Mouse (Mus musculus) midbrain, postnatal 0 days (tissue): Measurements from ENCODE around the gene Hist1h2bg. TPM values are rescaled to one million over a fixed set of nuclear protein-coding genes. Genes with fewer than 3 reads are reported as not detected.
A peak's percentile ranks its signal among the peaks of the same experiment; 100 is the strongest.
"Not testable (repeated sequence)": the region's sequence is repeated elsewhere in the genome, so short reads cannot be mapped to it uniquely, and the experiment has no call there.

Source experiments
- ATAC-seq: fragments of 200-750 bp; cut with Nextera tagmentation; 2 replicates; pipeline ENCODE4 v1.8.0; 2017; ENCODE audit warnings: moderate number of reproducible peaks, mild to moderate bottlenecking, moderate TSS enrichment, moderate library complexity; ENCODE audit not compliant: low FRiP score
- DNase-seq: peaks from one replicate; pipeline ENCODE4 v3.0.0-alpha.2; 2015; ENCODE audit warnings: low spot score
- H3K27ac ChIP-seq: fragments of 300-500 bp; sonication (generic); 2 replicates; pipeline ENCODE4 v1.5.1; 2014; ENCODE audit warnings: low read depth, mild to moderate bottlenecking, low read length, mixed read lengths
- H3K27me3 ChIP-seq: fragments of 300-500 bp; sonication (generic); 2 replicates; pipeline ENCODE4 v1.6.1; 2014; ENCODE audit warnings: low read length, control low read depth, mixed read lengths; ENCODE audit not compliant: insufficient read depth
- H3K36me3 ChIP-seq: fragments of 300-500 bp; sonication (generic); 2 replicates; pipeline ENCODE4 v1.6.1; 2014; ENCODE audit warnings: low read length, control low read depth, mixed read lengths; ENCODE audit not compliant: insufficient read depth
- H3K4me1 ChIP-seq: fragments of 300-500 bp; sonication (generic); 2 replicates; pipeline ENCODE4 v1.6.1; 2014; ENCODE audit warnings: mild to moderate bottlenecking, control low read depth, antibody characterized with exemption, low read length, mixed read lengths; ENCODE audit not compliant: insufficient read depth
- H3K4me2 ChIP-seq: fragments of 300-500 bp; sonication (generic); 2 replicates; pipeline ENCODE4 v1.6.1; 2014; ENCODE audit warnings: low read depth, mild to moderate bottlenecking, low read length, mixed read lengths; ENCODE audit not compliant: poor library complexity, severe bottlenecking
- H3K4me3 ChIP-seq: fragments of 300-500 bp; sonication (generic); 2 replicates; pipeline ENCODE4 v1.5.1; 2014; ENCODE audit warnings: low read depth, mild to moderate bottlenecking, low read length, moderate library complexity
- H3K9ac ChIP-seq: fragments of 300-500 bp; sonication (generic); replicated peaks from 2 replicates; pipeline ENCODE4 v1.6.1; 2014; ENCODE audit warnings: mild to moderate bottlenecking, low read length, moderate library complexity, mixed read lengths; ENCODE audit not compliant: poor library complexity, severe bottlenecking
- H3K9me3 ChIP-seq: fragments of 300-500 bp; sonication (generic); 2 replicates; pipeline ENCODE4 v1.6.1; 2016; ENCODE audit warnings: low read length, control low read depth
- CTCF ChIP-seq: IDR thresholded peaks from 2 replicates; pipeline ENCODE4 v1.5.1; 2016; ENCODE audit warnings: antibody characterized with exemption, mild to moderate bottlenecking
- WGBS: fragments of 180-500 bp; shearing (Covaris S2); extraction: QIAGEN DNeasy Blood & Tissue Kit; methylation state at CpG from one replicate; pipeline ENCODE4 v1.1.7; 2014; 5-methylcytosine and 5-hydroxymethylcytosine counted together
- polyA plus RNA-seq: library from polyadenylated mRNA; unstranded; fragments of >200 nt; fragmentation: Nextera tagmentation; extraction: Ambion mirVana; gene quantifications from 2 replicates; pipeline ENCODE4 v1.2.1, GENCODE M21; 2015
- total RNA-seq: library from RNA; depleted of rRNA; stranded (reverse); fragments of >200 nt; gene quantifications from 2 replicates; pipeline ENCODE4 v1.2.3, GENCODE M21; 2014

Hist1h2bg gene
- total and polyA plus RNA-seq, 2 experiments from 2014 or later = 2.8 to 572 TPM

DNA sequence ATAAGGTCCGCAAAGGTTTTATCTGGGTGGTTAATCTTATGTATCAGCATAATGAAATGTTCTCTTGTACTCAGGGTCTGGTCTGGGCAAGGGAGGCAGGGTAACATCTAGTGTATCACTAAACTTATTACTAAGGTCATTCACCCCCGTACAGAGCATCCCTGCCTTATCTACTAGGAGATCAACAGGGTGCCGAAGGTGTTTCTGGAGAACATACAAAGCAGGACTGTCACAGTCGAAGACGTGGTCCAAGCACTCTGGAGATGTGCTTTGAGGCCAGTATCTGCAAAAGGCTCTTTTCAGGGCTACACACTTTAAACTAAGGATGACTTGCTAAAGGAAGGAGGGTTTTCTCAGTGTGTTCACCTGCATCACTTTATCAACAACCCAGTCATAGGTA, 24.5 kb upstream of the Hist1h2bg start:
- no peak overlapping the region for H3K4me2 ChIP-seq
- no peak for TF ChIP-seq CTCF
- H3K27me3 ChIP-seq = no peaks in the 10 kb centered on the region
- 0 out of 2 replicates have a peak, but pooled peaks cover 4% of the 10 kb centered on the region for H3K4me1 ChIP-seq
- no peak overlapping the region for H3K9ac ChIP-seq
- ATAC-seq (no peak), DNase-seq (no peak)
- 76% methylated on average over 5 of the region's 5 CpGs for WGBS
- H3K27ac ChIP-seq = no peak overlapping the region
- H3K9me3 ChIP-seq = no peaks in the 10 kb centered on the region
- no peaks in the 10 kb centered on the region for H3K36me3 ChIP-seq
- H3K4me3 ChIP-seq = no peak overlapping the region

DNA sequence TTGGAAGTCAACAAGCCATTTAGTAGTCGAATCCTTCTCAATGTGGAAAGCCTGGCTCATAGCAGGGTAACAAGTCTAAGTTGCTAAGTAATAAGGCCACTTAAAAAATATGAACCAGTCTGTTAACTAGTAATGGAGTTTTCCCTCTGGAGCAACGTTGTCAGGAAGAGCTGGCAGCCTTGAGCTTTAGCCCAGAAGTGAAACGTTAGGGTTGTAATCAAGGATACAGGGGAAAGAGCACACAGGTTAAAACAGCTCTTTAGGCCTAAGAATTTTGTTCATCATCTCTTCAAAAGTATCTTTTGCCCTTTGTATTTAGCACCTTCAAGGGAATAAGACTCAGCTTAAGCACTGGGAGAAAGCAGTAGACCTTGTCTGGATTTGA, 20.4 kb upstream of the Hist1h2bg start:
- DNase-seq (no peak), ATAC-seq (no peak)
- TF ChIP-seq CTCF = no peak
- H3K27ac ChIP-seq = peak overlapping the region; percentile 77; the same call in 1 of the 2 replicates
- H3K4me2 ChIP-seq = peak overlapping the region; percentile 59
- H3K27me3 ChIP-seq = no peaks in the 10 kb centered on the region
- peaks cover 7% of the 10 kb centered on the region; the same call in 1 of the 2 replicates for H3K4me1 ChIP-seq
- 7% methylated on average over 3 of the region's 3 CpGs for whole genome bisulfite sequencing
- no peaks in the 10 kb centered on the region for H3K36me3 ChIP-seq
- peak overlapping the region; percentile 42 for H3K4me3 ChIP-seq
- H3K9me3 ChIP-seq = no peaks in the 10 kb centered on the region
- H3K9ac ChIP-seq = peak overlapping the region; percentile 39

DNA sequence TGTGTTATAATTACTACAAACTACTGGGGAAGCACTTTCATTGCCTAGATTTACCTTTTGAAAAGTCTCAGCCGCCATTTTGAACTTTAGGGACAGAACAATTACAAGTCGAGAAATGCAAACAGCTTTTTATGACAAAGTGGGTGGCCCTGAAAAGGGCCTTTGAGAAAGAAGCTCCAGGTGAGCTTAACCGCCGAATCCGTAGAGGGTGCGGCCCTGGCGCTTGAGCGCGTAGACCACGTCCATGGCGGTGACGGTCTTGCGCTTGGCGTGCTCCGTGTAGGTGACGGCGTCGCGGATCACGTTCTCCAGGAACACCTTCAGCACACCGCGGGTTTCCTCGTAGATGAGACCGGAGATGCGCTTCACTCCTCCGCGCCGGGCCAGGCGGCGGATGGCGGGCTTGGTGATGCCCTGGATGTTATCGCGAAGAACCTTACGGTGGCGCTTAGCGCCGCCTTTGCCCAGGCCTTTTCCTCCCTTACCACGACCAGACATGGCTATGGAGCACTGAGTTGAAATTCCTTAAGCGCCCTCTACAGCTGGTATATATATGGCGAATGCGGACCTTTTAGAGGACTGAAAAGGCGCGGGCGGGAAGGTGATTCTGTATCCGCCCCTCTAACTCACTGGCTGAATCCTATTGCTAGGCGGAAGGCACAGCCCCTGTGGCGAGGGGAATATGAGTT, 19.9 kb upstream of the Hist1h2bg start, which contains the start of gene Hist1h4f:
Gene Hist1h4f, minus strand, starts transcription at position 503 of the 689 bp plus-strand sequence.
- ATAC-seq (peak; percentile 92), DNase-seq (peak; percentile 97)
- under 1% methylated on average over 42 of the region's 47 CpGs for WGBS
- H3K27me3 ChIP-seq, H3K36me3 ChIP-seq, H3K4me1 ChIP-seq, H3K9me3 ChIP-seq: not testable (repeated sequence)
- H3K4me2 ChIP-seq = peak within 1 kb of the TSS; percentile 59
- H3K4me3 ChIP-seq = peak within 1 kb of the TSS; percentile 42
- peak; percentile 74 for TF ChIP-seq CTCF
- H3K9ac ChIP-seq = peak within 1 kb of the TSS; percentile 39
- peak within 1 kb of the TSS; percentile 77; the same call in 1 of the 2 replicates for H3K27ac ChIP-seq

DNA sequence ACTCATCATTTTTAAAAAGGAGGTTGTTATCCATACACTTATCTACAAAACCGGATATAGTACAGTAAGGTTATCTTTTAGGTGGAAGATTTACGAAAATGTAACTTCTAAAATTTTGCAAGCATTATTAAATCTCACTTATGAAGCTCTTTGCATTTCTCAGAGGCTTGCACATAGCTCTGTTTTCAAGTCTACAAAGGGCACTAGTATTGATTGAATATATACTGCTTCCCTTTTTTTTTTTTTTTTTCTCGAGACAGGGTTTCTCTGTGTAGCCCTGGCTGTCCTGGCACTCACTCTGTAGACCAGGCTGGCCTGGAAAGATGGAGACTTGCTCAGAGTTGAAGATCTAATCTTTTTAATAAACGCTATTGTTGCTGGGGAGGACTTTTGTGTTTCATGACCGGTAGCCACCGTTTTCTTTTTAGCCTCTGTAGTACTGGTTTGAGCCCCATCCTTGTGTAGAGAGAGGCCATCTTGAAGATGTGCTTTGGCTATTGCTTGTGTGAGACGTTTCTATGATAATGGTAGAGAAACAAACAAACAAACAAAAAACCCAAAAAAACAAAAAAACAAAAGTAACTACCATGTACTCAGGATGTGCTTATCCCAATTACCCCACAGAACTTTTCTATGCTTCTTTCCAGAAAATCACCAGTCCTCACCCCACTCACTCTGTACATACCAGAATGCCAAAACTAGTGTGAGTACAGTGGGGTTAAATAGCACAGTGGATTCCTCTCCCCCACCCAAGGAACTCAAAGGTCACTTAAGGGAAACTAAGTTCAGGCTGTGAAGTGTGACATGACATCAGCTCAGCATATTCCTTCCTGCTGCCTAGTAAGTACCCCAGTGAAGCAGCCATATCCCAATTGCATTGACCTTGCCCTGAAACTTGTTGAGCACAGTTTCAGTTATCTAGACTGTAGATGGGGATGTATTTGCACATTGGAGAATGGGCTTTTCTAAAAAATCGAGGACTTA, 19.0 kb upstream of the Hist1h2bg start:
- no peak for DNase-seq
- no peaks in the 10 kb centered on the region for H3K27me3 ChIP-seq
- no peaks in the 10 kb centered on the region for H3K36me3 ChIP-seq
- no peaks in the 10 kb centered on the region for H3K9me3 ChIP-seq
- peaks cover 7% of the 10 kb centered on the region; the same call in 1 of the 2 replicates for H3K4me1 ChIP-seq
- no peak overlapping the region for H3K9ac ChIP-seq
- peak overlapping the region; percentile 77; the same call in 1 of the 2 replicates for H3K27ac ChIP-seq
- peak overlapping the region; percentile 42 for H3K4me3 ChIP-seq
- peak overlapping the region; percentile 59 for H3K4me2 ChIP-seq
- no peak for TF ChIP-seq CTCF
- 49% methylated on average over 8 of the region's 8 CpGs for WGBS
- no peak for ATAC-seq

DNA sequence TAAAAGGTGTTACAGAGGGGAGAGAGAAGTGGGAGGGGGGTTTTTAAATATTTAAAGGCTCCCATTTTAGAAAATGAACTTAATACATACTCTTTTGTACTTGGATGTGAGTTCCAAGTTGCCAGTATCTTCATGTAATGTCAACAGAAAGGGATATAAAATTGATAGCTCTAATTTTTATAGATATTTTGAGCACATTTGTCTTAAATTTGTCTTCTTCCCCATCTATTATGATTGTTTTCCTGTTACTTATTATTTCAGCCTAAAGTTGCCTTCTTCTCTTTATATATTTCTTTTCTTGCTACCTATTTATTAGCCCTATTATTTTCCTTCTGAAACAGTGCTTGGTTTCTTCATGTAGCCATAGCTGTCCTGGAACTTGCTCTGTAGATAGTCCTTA, 18.2 kb upstream of the Hist1h2bg start, which contains the start of gene Hist1h1d:
Gene Hist1h1d, plus strand, starts transcription at position 301 of the 400 bp plus-strand sequence.
- no peak for DNase-seq
- no peak for TF ChIP-seq CTCF
- Histone ChIP-seq H3K36me3 (no peaks in the 10 kb centered on the region), H3K9ac (no peak within 1 kb of the TSS), H3K4me2 (0 out of 2 replicates have a peak within 1 kb of the TSS, but pooled peaks have one; percentile 59), H3K4me1 (peaks cover 7% of the 10 kb centered on the region; the same call in 1 of the 2 replicates), H3K9me3 (no peaks in the 10 kb centered on the region), H3K4me3 (no peak within 1 kb of the TSS), H3K27me3 (no peaks in the 10 kb centered on the region), H3K27ac (no peak within 1 kb of the TSS)
- ATAC-seq = no peak
